Mouse (Mus musculus) stomach, postnatal 0 days (tissue): ENCODE results near the gene Eea1.

Experiments used
- CTCF ChIP-seq: IDR thresholded peaks from 2 replicates; pipeline ENCODE4 v1.5.1; 2016; ENCODE audit warnings: antibody characterized with exemption, low read depth, mild to moderate bottlenecking, moderate library complexity
- EP300 ChIP-seq: optimal IDR thresholded peaks from 2 replicates; pipeline ENCODE3; 2016; ENCODE audit warnings: antibody characterized with exemption

DNA sequence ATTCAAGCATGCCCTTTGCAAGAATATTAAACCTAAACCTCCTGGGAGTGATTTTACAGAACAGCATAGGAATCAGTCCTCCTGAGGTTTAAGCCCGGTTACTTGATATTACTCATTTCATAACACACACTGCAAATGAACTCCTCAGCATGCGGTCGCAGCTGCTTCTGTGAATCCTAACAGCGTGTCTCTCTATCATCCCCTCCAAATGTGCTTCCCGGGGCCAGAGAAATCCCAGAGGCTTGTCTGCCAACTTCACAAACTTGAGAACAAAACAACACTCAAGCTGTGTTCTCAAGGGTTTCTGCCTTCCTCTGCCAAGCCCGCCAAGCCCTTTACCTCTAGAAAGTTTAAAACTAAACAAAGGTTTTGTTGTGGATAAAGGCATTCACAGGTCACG, 135.4 kb downstream of the Eea1 start:
- TF ChIP-seq CTCF (no peak), EP300 (no peak)
